21 mouse cellular contexts compared by ENCODE assay signal in the genomic region with DNA sequence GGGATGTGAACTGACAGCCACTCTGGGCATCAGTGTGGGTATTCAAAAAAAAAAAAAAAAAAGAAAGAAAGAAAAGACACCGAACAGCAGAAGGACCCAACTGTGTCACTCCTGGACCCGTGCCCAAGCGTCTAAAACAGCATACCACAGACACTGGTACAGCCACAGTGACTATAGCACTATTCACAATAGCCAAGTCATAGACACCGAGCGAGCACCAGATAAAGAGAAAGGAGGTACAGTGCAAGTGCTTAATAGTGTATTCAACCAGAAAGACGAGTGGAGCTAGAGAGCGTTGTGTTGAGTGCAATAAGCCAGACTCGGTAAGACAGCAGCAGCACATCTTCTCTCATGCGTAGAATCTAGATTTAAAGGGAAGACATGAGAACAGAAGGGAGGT.
DNase-seq lines count a peak whose midpoint lies in the region; ATAC-seq and TF ChIP-seq lines count a peak whose summit lies in the region.
"Had no signal": no experiment of that assay in that cellular context is flagged by ENCODE, and none has a peak within 500 bp of the region (broad histone marks: within the 10 kb centered on the region; RNA-seq: fewer than 3 reads in every experiment).

No protein-coding gene starts in this region.

- no peaks in the 10 kb centered on the region for H3K9me3 ChIP-seq in hindbrain, embryonic 14.5 days (ENCODE audit: control insufficient read depth, low read length)
- H3K9me3 ChIP-seq in hindbrain, embryonic 10.5 days = no peaks in the 10 kb centered on the region
- H3K9me3 ChIP-seq: kidney, embryonic 15.5 days; liver, embryonic 13.5 days; megakaryocyte, embryonic 14.5 days had no signal

- H3K4me2 ChIP-seq in hindbrain, embryonic 14.5 days (replicated peaks) = no peak overlapping the region
- H3K4me2 ChIP-seq: heart, embryonic 11.5 days; kidney, embryonic 15.5 days; liver, embryonic 13.5 days had no signal

- no peak overlapping the region for H3K27ac ChIP-seq in cerebellum, adult 2 months (ENCODE audit: insufficient read depth, low read length)
- no peak overlapping the region for H3K27ac ChIP-seq in hindbrain, embryonic 14.5 days
- H3K27ac ChIP-seq in hindbrain, embryonic 10.5 days = no peak overlapping the region
- H3K27ac ChIP-seq: kidney, embryonic 15.5 days; liver, embryonic 13.5 days; stomach, postnatal 0 days had no signal

- no peaks in the 10 kb centered on the region; the same call in 1 of the 2 replicates for H3K27me3 ChIP-seq in cerebellum, adult 2 months (ENCODE audit: control insufficient read depth, insufficient read depth, low read length)
- peaks cover 3% of the 10 kb centered on the region; the same call in 1 of the 2 replicates for H3K27me3 ChIP-seq in hindbrain, embryonic 14.5 days (ENCODE audit: control insufficient read depth, insufficient read depth, low read length)
- peaks cover 82% of the 10 kb centered on the region for H3K27me3 ChIP-seq in hindbrain, embryonic 10.5 days (ENCODE audit: insufficient read depth, poor library complexity, severe bottlenecking)

- peak; percentile 52 to 62 for DNase-seq in cerebellum, postnatal 10 days
- DNase-seq in cerebellum, adult 2 months = no peak
- no peak for DNase-seq in hindbrain, embryonic 14.5 days (ENCODE audit: low spot score)
- DNase-seq in hindbrain, embryonic 10.5 days (ENCODE audit: low spot score) = no peak
- DNase-seq in retina, postnatal 1 day = peak; percentile 67
- no peak for DNase-seq in retina, embryonic 14.5 days (ENCODE audit: low spot score)
- DNase-seq in thymus, postnatal 4 days = no peak
- DNase-seq in ovary, adult 18-20 months (ENCODE audit: low spot score) = no peak
- DNase-seq: adrenal gland, postnatal 10 days; cerebellum, adult 8-10 months; heart, postnatal 14 days; kidney, adult 11 months; kidney, postnatal 4 days; liver, embryonic 13.5 days; lung, adult 2 months; right cerebral cortex, adult 18-20 months; thymus, adult 2 months had no signal

- H3K9ac ChIP-seq in hindbrain, embryonic 14.5 days = no peak overlapping the region
- H3K9ac ChIP-seq: kidney, embryonic 15.5 days; liver, embryonic 13.5 days had no signal

- H3K4me1 ChIP-seq in cerebellum, adult 2 months (ENCODE audit: control insufficient read depth, insufficient read depth, low read length) = 0 out of 2 replicates have a peak, but pooled peaks cover 4% of the 10 kb centered on the region
- H3K4me1 ChIP-seq in hindbrain, embryonic 14.5 days (replicated peaks; ENCODE audit: control insufficient read depth, insufficient read depth, low read length) = peaks cover 8% of the 10 kb centered on the region; the same call in 1 of the 2 replicates
- H3K4me1 ChIP-seq in hindbrain, embryonic 10.5 days (replicated peaks) = peaks cover 20% of the 10 kb centered on the region
- H3K4me1 ChIP-seq: liver, embryonic 13.5 days had no signal

- ATAC-seq in hindbrain, embryonic 14.5 days (ENCODE audit: low FRiP score) = peak; percentile 62; the same call in 1 of the 2 replicates

- whole genome bisulfite sequencing in cerebellum, adult 2 months = 45% methylated on average over 9 of the region's 9 CpGs
- 42% methylated on average over 9 of the region's 9 CpGs for WGBS in hindbrain, embryonic 14.5 days
- WGBS in hindbrain, embryonic 10.5 days = 87% methylated on average over 9 of the region's 9 CpGs

- H3K36me3 ChIP-seq in hindbrain, embryonic 14.5 days (replicated peaks; ENCODE audit: control insufficient read depth, insufficient read depth) = no peaks in the 10 kb centered on the region
- H3K36me3 ChIP-seq in hindbrain, embryonic 10.5 days = no peaks in the 10 kb centered on the region
- H3K36me3 ChIP-seq: kidney, embryonic 15.5 days; liver, embryonic 13.5 days had no signal

- H3K4me3 ChIP-seq in cerebellum, adult 2 months (replicated peaks; ENCODE audit: insufficient read depth, low read depth, low read length) = no peak overlapping the region
- no peak overlapping the region for H3K4me3 ChIP-seq in hindbrain, embryonic 14.5 days (replicated peaks; ENCODE audit: low read length)
- H3K4me3 ChIP-seq in hindbrain, embryonic 10.5 days = no peak overlapping the region
- H3K4me3 ChIP-seq: kidney, embryonic 15.5 days; liver, embryonic 13.5 days; megakaryocyte, embryonic 14.5 days had no signal

- no peak for TF ChIP-seq POLR2A in cerebellum, adult 2 months (IDR thresholded peaks at IDR 0.05; ENCODE audit: borderline replicate concordance, insufficient read depth, low read length)

- TF ChIP-seq CTCF in cerebellum, adult 2 months (IDR thresholded peaks at IDR 0.05; ENCODE audit: borderline replicate concordance, insufficient read depth, low read depth, low read length) = no peak

Comparison
In these comparisons a context has a peak if more than half of its experiments do, and no peak if none do; other contexts are left out.
1. DNase-seq: peak in cerebellum, postnatal 10 days (2 of 2) and retina, postnatal 1 day (single experiment); none in cerebellum, adult 2 months (0 of 2), hindbrain, embryonic 14.5 days (single experiment), hindbrain, embryonic 10.5 days (single experiment), retina, embryonic 14.5 days (single experiment), thymus, postnatal 4 days (single experiment) and ovary, adult 18-20 months (single experiment).